Mouse (Mus musculus) myocyte (in vitro differentiated cells): ENCODE results near the gene Atcay.

Experiments
- MAX ChIP-seq: IDR thresholded peaks from one replicate; pipeline ENCODE4 v1.6.1; 2011; ENCODE audit warnings: low read depth, mild to moderate bottlenecking, control low read depth
- POLR2A ChIP-seq: IDR thresholded peaks from one replicate; pipeline ENCODE4 v1.6.1; 2011; ENCODE audit warnings: low read depth, mild to moderate bottlenecking, control low read depth, moderate library complexity; ENCODE audit not compliant: insufficient read length
- POLR2AphosphoS2 ChIP-seq: IDR thresholded peaks from one replicate; pipeline ENCODE4 v1.6.1; 2011; ENCODE audit warnings: low read depth, control low read depth; ENCODE audit not compliant: insufficient read length
- SRF ChIP-seq: IDR thresholded peaks from one replicate; pipeline ENCODE4 v1.6.1; 2011; ENCODE audit warnings: low read depth; ENCODE audit not compliant: control insufficient read depth, insufficient read length
- USF1 ChIP-seq: IDR thresholded peaks from one replicate; pipeline ENCODE4 v1.6.1; 2011; ENCODE audit warnings: low read depth, mild to moderate bottlenecking, control low read depth, moderate library complexity

- no peak for TF ChIP-seq USF1
- TF ChIP-seq MAX: no peak
- no peak for TF ChIP-seq POLR2A
- TF ChIP-seq SRF: no peak
- no peak for TF ChIP-seq POLR2AphosphoS2
Measured at GRCm38 (mm10) chr10:81221402-81222015, 9.1 kb downstream of the Atcay start.
